Mouse (Mus musculus) CH12.LX (cell line): ENCODE data around the gene Slc4a1. TPM values are rescaled to one million over a fixed set of nuclear protein-coding genes. Genes with fewer than 3 reads are reported as not detected.

Experiments
- DNase-seq: peaks from one replicate; pipeline ENCODE4 v3.0.0-alpha.2; 2013; ENCODE audit errors: extremely low read depth
- H3K27ac ChIP-seq: 2 replicates; pipeline ENCODE4 v1.5.1; 2012; ENCODE audit warnings: low read depth, mild to moderate bottlenecking, control low read depth, moderate library complexity; ENCODE audit not compliant: insufficient read depth
- H3K27me3 ChIP-seq: replicated peaks from 2 replicates; pipeline ENCODE3; 2012; ENCODE audit warnings: inconsistent platforms
- H3K36me3 ChIP-seq, 2 experiments: replicated peaks in 1 of 2; 2 replicates each; pipeline versions ENCODE3 to v1.6.1; 2012; ENCODE audit warnings: inconsistent platforms in 1 of 2, low read length in 1 of 2, mild to moderate bottlenecking in 1 of 2, mixed read lengths in 1 of 2, moderate library complexity in 1 of 2; ENCODE audit not compliant: control insufficient read depth in 1 of 2, insufficient read depth in 1 of 2
- H3K4me1 ChIP-seq, 2 experiments: 2 replicates each; pipeline ENCODE4 v1.6.1; 2012; ENCODE audit warnings: inconsistent platforms in 1 of 2, moderate library complexity in 1 of 2; ENCODE audit not compliant: insufficient read depth in 2 of 2, control insufficient read depth in 1 of 2
- H3K4me2 ChIP-seq: 2 replicates; pipeline ENCODE4 v1.6.1; 2012; ENCODE audit warnings: low read depth, mild to moderate bottlenecking, control low read depth; ENCODE audit not compliant: poor library complexity, insufficient read depth, severe bottlenecking
- H3K4me3 ChIP-seq, 3 experiments: fragments of 150-350 bp in 1 of 3; sonication (generic) in 1 of 3; replicated peaks in 1 of 3; 2 replicates each; pipeline versions ENCODE3 to v1.5.1; 2011 to 2012; ENCODE audit warnings: low read depth in 2 of 3, low read length in 2 of 3, mild to moderate bottlenecking in 2 of 3, moderate library complexity in 2 of 3, control low read depth in 1 of 3, improper control_type of control experiment in 1 of 3, inconsistent platforms in 1 of 3, mixed read lengths in 1 of 3; ENCODE audit not compliant: poor library complexity in 1 of 3
- H3K79me2 ChIP-seq: replicated peaks from 2 replicates; pipeline ENCODE4 v1.6.1; 2012; ENCODE audit warnings: mild to moderate bottlenecking, moderate library complexity; ENCODE audit not compliant: control insufficient read depth, poor library complexity, insufficient read depth, severe bottlenecking; ENCODE audit errors: extremely low read depth
- H3K9ac ChIP-seq: 2 replicates; pipeline ENCODE4 v1.6.1; 2012; ENCODE audit warnings: low read depth, mild to moderate bottlenecking, control low read depth, moderate library complexity; ENCODE audit not compliant: insufficient read depth
- H3K9me3 ChIP-seq: replicated peaks from 2 replicates; pipeline ENCODE3; 2012; ENCODE audit warnings: low read length, inconsistent platforms, mixed read lengths
- BHLHE40 ChIP-seq: IDR thresholded peaks from 2 replicates; pipeline ENCODE4 v1.6.1; 2011; ENCODE audit warnings: mild to moderate bottlenecking, low read depth, low read length, improper control_type of control experiment
- CHD2 ChIP-seq: IDR thresholded peaks from 2 replicates; pipeline ENCODE4 v1.6.1; 2011; ENCODE audit warnings: low read length, improper control_type of control experiment
- ELF1 ChIP-seq: IDR thresholded peaks from 2 replicates; pipeline ENCODE4 v1.6.1; 2014; ENCODE audit warnings: low read depth, mild to moderate bottlenecking, inconsistent platforms, low read length, improper control_type of control experiment
- EP300 ChIP-seq: IDR thresholded peaks from 2 replicates; pipeline ENCODE4 v1.6.1; 2011; ENCODE audit warnings: low read length, improper control_type of control experiment
- ETS1 ChIP-seq: conservative IDR thresholded peaks from 2 replicates; pipeline ENCODE4 v1.6.1; 2012; ENCODE audit warnings: low read depth, mild to moderate bottlenecking, inconsistent platforms, low read length, improper control_type of control experiment, moderate library complexity
- HCFC1 ChIP-seq: IDR thresholded peaks from 2 replicates; pipeline ENCODE4 v1.6.1; 2012; ENCODE audit warnings: low read depth, mild to moderate bottlenecking, inconsistent platforms, low read length, improper control_type of control experiment
- IRF4 ChIP-seq: IDR thresholded peaks from 2 replicates; pipeline ENCODE4 v1.6.1; 2014; ENCODE audit warnings: low read depth, mild to moderate bottlenecking, inconsistent platforms, low read length, improper control_type of control experiment
- JUN ChIP-seq: IDR thresholded peaks from 2 replicates; pipeline ENCODE4 v1.6.1; 2011; ENCODE audit warnings: low read depth, mild to moderate bottlenecking, low read length, improper control_type of control experiment, moderate library complexity; ENCODE audit not compliant: insufficient read depth
- MAX ChIP-seq: IDR thresholded peaks from 2 replicates; pipeline ENCODE4 v1.6.1; 2011; ENCODE audit warnings: low read length, improper control_type of control experiment
- MAZ ChIP-seq: IDR thresholded peaks from 2 replicates; pipeline ENCODE4 v1.6.1; 2012; ENCODE audit warnings: low read depth, mild to moderate bottlenecking, inconsistent platforms, low read length, improper control_type of control experiment, moderate library complexity
- MEF2A ChIP-seq: IDR thresholded peaks from 2 replicates; pipeline ENCODE4 v1.6.1; 2014; ENCODE audit warnings: low read depth, mild to moderate bottlenecking, inconsistent platforms, low read length, improper control_type of control experiment, borderline replicate concordance
- MXI1 ChIP-seq: IDR thresholded peaks from 2 replicates; pipeline ENCODE4 v1.6.1; 2011; ENCODE audit warnings: mild to moderate bottlenecking, low read depth, low read length, improper control_type of control experiment
- NRF1 ChIP-seq: IDR thresholded peaks from 2 replicates; pipeline ENCODE4 v1.6.1; 2014; ENCODE audit warnings: low read depth, mild to moderate bottlenecking, inconsistent platforms, low read length, improper control_type of control experiment, moderate library complexity
- POLR2AphosphoS2 ChIP-seq: IDR thresholded peaks from 2 replicates; pipeline ENCODE4 v1.6.1; 2011; ENCODE audit warnings: low read depth, low read length, improper control_type of control experiment
- SIN3A ChIP-seq: IDR thresholded peaks from 2 replicates; pipeline ENCODE4 v1.6.1; 2012; ENCODE audit warnings: low read length, improper control_type of control experiment, inconsistent platforms
- SMC3 ChIP-seq: IDR thresholded peaks from 2 replicates; pipeline ENCODE4 v1.6.1; 2011; ENCODE audit warnings: low read depth, low read length, improper control_type of control experiment
- TCF12 ChIP-seq: IDR thresholded peaks from 2 replicates; pipeline ENCODE4 v1.6.1; 2014; ENCODE audit warnings: low read depth, mild to moderate bottlenecking, inconsistent platforms, low read length, improper control_type of control experiment
- UBTF ChIP-seq: IDR thresholded peaks from 2 replicates; pipeline ENCODE4 v1.6.1; 2012; ENCODE audit warnings: low read depth, mild to moderate bottlenecking, inconsistent platforms, low read length, improper control_type of control experiment, moderate library complexity
- ZC3H11A ChIP-seq: IDR thresholded peaks from 2 replicates; pipeline ENCODE4 v1.6.1; 2012; ENCODE audit warnings: low read depth, mild to moderate bottlenecking, inconsistent platforms, low read length, improper control_type of control experiment
- ZKSCAN1 ChIP-seq: IDR thresholded peaks from 2 replicates; pipeline ENCODE4 v1.6.1; 2012; ENCODE audit warnings: low read depth, inconsistent platforms, low read length, improper control_type of control experiment, borderline replicate concordance
- ZMIZ1 ChIP-seq: IDR thresholded peaks from 2 replicates; pipeline ENCODE4 v1.6.1; 2012; ENCODE audit warnings: low read depth, mild to moderate bottlenecking, inconsistent platforms, low read length, improper control_type of control experiment
- dilution Hi-C: fragments of 300-500 bp; cut with MboI; formaldehyde crosslinking; loops from 2 replicates; pipeline ENCODE4 v1.14.3; 2020; ENCODE audit warnings: low sequenced_read_pairs; ENCODE audit not compliant: extremely low pct_unique_long_range_greater_than_20kb, extremely low pct_ligation_motif_present
- in situ Hi-C: fragments of 300-500 bp; cut with MboI; formaldehyde crosslinking; loops from 3 replicates; pipeline ENCODE4 v1.14.3; 2019; ENCODE audit warnings: low sequenced_read_pairs, low pct_ligation_motif_present, low pct_unique_long_range_greater_than_20kb, mixed read lengths
- polyA plus RNA-seq: library from polyadenylated mRNA; unstranded; fragments of >175 nt; gene quantifications from 2 replicates; pipeline ENCODE4 v1.2.1, GENCODE M21; 2012; ENCODE audit warnings: low read depth; ENCODE audit not compliant: insufficient read length
- total RNA-seq, 2 experiments: library from RNA; depleted of rRNA; stranded (reverse); fragments of 300-350 nt in 1 of 2; fragments of >200 nt in 1 of 2; gene quantifications; 2 replicates each; pipeline ENCODE4 v1.2.3; 2012 to 2014

The Slc4a1 gene
- total and polyA plus RNA-seq, 3 experiments: 0.08 TPM; not detected in 2

- Histone ChIP-seq H3K9me3 (no peaks in the 10 kb centered on the region), H3K9ac (peak within 1 kb of the TSS; percentile 50), H3K4me2 (peak within 1 kb of the TSS; percentile 95), H3K4me1 (peaks cover 13 to 18% of the 10 kb centered on the region in 2 experiments; a peak in 3 of 4 replicates), H3K36me3 (no peaks in the 10 kb centered on the region), H3K79me2 (no peaks in the 10 kb centered on the region), H3K27me3 (peaks cover 65% of the 10 kb centered on the region), H3K4me3 (peak within 1 kb of the TSS in 2 of 3 experiments; percentile 34 to 67), H3K27ac (peak within 1 kb of the TSS; percentile 58)
- dilution Hi-C loops (no loop called here), in situ Hi-C loops (no loop called here)
- peak; percentile 97 for TF ChIP-seq MAZ
- peak; percentile 100 for TF ChIP-seq SIN3A
- peak; percentile 48; the same call in 1 of the 2 replicates for TF ChIP-seq IRF4
- TF ChIP-seq ETS1: peak; percentile 32; the same call in 1 of the 2 replicates
- peak; percentile 57 for TF ChIP-seq ELF1
- peak; percentile 97 for TF ChIP-seq CHD2
- TF ChIP-seq MXI1: peak; percentile 96
- TF ChIP-seq MEF2A: no peak; the same call in 1 of the 2 replicates
- TF ChIP-seq ZC3H11A: no peak
- TF ChIP-seq ZKSCAN1: no peak
- TF ChIP-seq POLR2AphosphoS2: no peak
- no peak for TF ChIP-seq TCF12
- TF ChIP-seq BHLHE40: peak; percentile 9; the same call in 1 of the 2 replicates
- 0 out of 2 replicates have a peak, but pooled peaks have one; percentile 16 for TF ChIP-seq JUN
- TF ChIP-seq SMC3: no peak
- peak; percentile 61 for TF ChIP-seq HCFC1
- peak; percentile 93 for TF ChIP-seq UBTF
- peak; percentile 60 for DNase-seq
These were observed 27.2 kb upstream of the Slc4a1 start, which contains the start of gene Rundc3a for GRCm38 (mm10) chr11:102393238-102393634. TSS of gene Rundc3a (plus strand) at chr11:102393403.

GRCm38 (mm10) chr11:102392441-102393237, 26.6 kb upstream of the Slc4a1 start:
- peaks cover 65% of the 10 kb centered on the region for H3K27me3 ChIP-seq

More at GRCm38 (mm10) chr11:102392441-102393237, 26.6 kb upstream of the Slc4a1 start:
- Histone ChIP-seq H3K27ac (peak overlapping the region; percentile 58), H3K4me2 (peak overlapping the region; percentile 95), H3K79me2 (no peaks in the 10 kb centered on the region), H3K9me3 (no peaks in the 10 kb centered on the region), H3K4me3 (peak overlapping the region in 2 of 3 experiments; percentile 34 to 55), H3K9ac (peak overlapping the region; percentile 50), H3K36me3 (no peaks in the 10 kb centered on the region), H3K4me1 (peaks cover 13 to 18% of the 10 kb centered on the region in 2 experiments; a peak in 3 of 4 replicates)
- DNase-seq: no peak
- TF ChIP-seq EP300 (peak; percentile 13; the same call in 1 of the 2 replicates), MEF2A (0 out of 2 replicates have a peak, but pooled peaks have one; percentile 22), NRF1 (no peak), ZMIZ1 (no peak), HCFC1 (no peak), MAX (peak; percentile 6; the same call in 1 of the 2 replicates)
- in situ Hi-C loops (no loop called here), dilution Hi-C loops (no loop called here)
